In genomic region chr16:97496026-97496425, GRCm38 (mm10) we compare ENCODE assay signal across 22 mouse cellular contexts. TPM values are rescaled to one million over a fixed set of nuclear protein-coding genes. Genes with fewer than 3 reads are reported as not detected.
"Had no signal": no experiment of that assay in that cellular context is flagged by ENCODE, and none has a peak within 500 bp of the region (broad histone marks: within the 10 kb centered on the region; RNA-seq: fewer than 3 reads in every experiment).

No protein-coding gene starts in this region.

- H3K4me1 ChIP-seq: kidney, embryonic 15.5 days; limb, embryonic 10.5 days; limb, embryonic 13.5 days; liver, embryonic 12.5 days; liver, embryonic 15.5 days; lung, embryonic 15.5 days; midbrain, embryonic 10.5 days; midbrain, embryonic 13.5 days had no signal

- H3K27ac ChIP-seq: kidney, embryonic 15.5 days; limb, embryonic 10.5 days; limb, embryonic 13.5 days; liver, embryonic 12.5 days; liver, embryonic 15.5 days; lung, embryonic 15.5 days; midbrain, embryonic 10.5 days; midbrain, embryonic 13.5 days had no signal

- H3K4me2 ChIP-seq: kidney, embryonic 15.5 days; limb, embryonic 13.5 days; liver, embryonic 12.5 days; liver, embryonic 15.5 days; lung, embryonic 15.5 days; midbrain, embryonic 13.5 days had no signal

- H3K36me3 ChIP-seq: kidney, embryonic 15.5 days; limb, embryonic 10.5 days; limb, embryonic 13.5 days; liver, embryonic 12.5 days; liver, embryonic 15.5 days; lung, embryonic 15.5 days; midbrain, embryonic 10.5 days; midbrain, embryonic 13.5 days had no signal

- DNase-seq: kidney, adult 8-10 months; kidney, postnatal 10 days; kidney, postnatal 4 days; liver; lung, adult 18-20 months; lung, postnatal 10 days; lung, postnatal 36 days; thymus, adult 18-20 months; thymus, postnatal 36 days had no signal

- H3K9ac ChIP-seq: kidney, embryonic 15.5 days; limb, embryonic 13.5 days; liver, embryonic 12.5 days; liver, embryonic 15.5 days; lung, embryonic 15.5 days; midbrain, embryonic 13.5 days had no signal

- H3K9me3 ChIP-seq: kidney, embryonic 15.5 days; limb, embryonic 10.5 days; limb, embryonic 13.5 days; liver, embryonic 12.5 days; liver, embryonic 15.5 days; lung, embryonic 15.5 days; megakaryocyte, embryonic 14.5 days; midbrain, embryonic 10.5 days; midbrain, embryonic 13.5 days had no signal

- H3K4me3 ChIP-seq: kidney, embryonic 15.5 days; limb, embryonic 10.5 days; limb, embryonic 13.5 days; liver, embryonic 12.5 days; liver, embryonic 15.5 days; lung, embryonic 15.5 days; megakaryocyte, embryonic 14.5 days; midbrain, embryonic 10.5 days; midbrain, embryonic 13.5 days had no signal

- H3K27me3 ChIP-seq: kidney, embryonic 15.5 days; limb, embryonic 13.5 days; liver, embryonic 12.5 days; liver, embryonic 15.5 days; lung, embryonic 15.5 days; midbrain, embryonic 13.5 days had no signal

- ATAC-seq: intestine, embryonic 16.5 days; liver, embryonic 12.5 days; midbrain, embryonic 13.5 days had no signal

RNA-seq across cellular contexts. Expression of gene Fam3b, which starts 18.6 kb away (rescaled TPM):
- polyA plus RNA-seq: kidney, embryonic 15.5 days; limb, embryonic 10.5 days; limb, embryonic 13.5 days; liver, embryonic 12.5 days; liver, embryonic 15.5 days; lung, embryonic 15.5 days; midbrain, embryonic 10.5 days; midbrain, embryonic 13.5 days; midbrain, postnatal 0 days; neural tube, embryonic 11.5 days; neural tube, embryonic 14.5 days had no signal

RNA-seq across cellular contexts. Expression of gene Mx1, which starts 33.3 kb away (rescaled TPM):
- polyA plus RNA-seq: limb, embryonic 10.5 days; midbrain, embryonic 10.5 days; neural tube, embryonic 11.5 days; neural tube, embryonic 14.5 days had no signal
